Mouse (Mus musculus) liver, embryonic 13.5 days (tissue): ENCODE measurements around the gene Homer3. TPM values are rescaled to one million over a fixed set of nuclear protein-coding genes. Genes with fewer than 3 reads are reported as not detected.

Source experiments
- ATAC-seq: fragments of 200-750 bp; cut with Nextera tagmentation; 2 replicates; pipeline ENCODE4 v1.8.0; 2017; ENCODE audit warnings: low read depth, mild to moderate bottlenecking, moderate number of reproducible peaks, moderate library complexity
- DNase-seq: peaks from one replicate; pipeline ENCODE4 v3.0.0; 2022
- H3K27ac ChIP-seq: fragments of 300-500 bp; sonication (generic); 2 replicates; pipeline ENCODE4 v1.5.1; 2015; ENCODE audit warnings: moderate library complexity, mild to moderate bottlenecking, inconsistent platforms
- H3K27me3 ChIP-seq: fragments of 300-500 bp; sonication (generic); 2 replicates; pipeline ENCODE4 v1.6.1; 2015; ENCODE audit warnings: mild to moderate bottlenecking, inconsistent platforms
- H3K36me3 ChIP-seq: fragments of 300-500 bp; sonication (generic); 2 replicates; pipeline ENCODE4 v1.6.1; 2015; ENCODE audit warnings: mild to moderate bottlenecking, inconsistent platforms
- H3K4me1 ChIP-seq: fragments of 300-500 bp; sonication (generic); replicated peaks from 2 replicates; pipeline ENCODE4 v1.6.1; 2015; ENCODE audit warnings: inconsistent platforms
- H3K4me2 ChIP-seq: fragments of 300-500 bp; sonication (generic); 2 replicates; pipeline ENCODE4 v1.6.1; 2015; ENCODE audit warnings: inconsistent platforms, mild to moderate bottlenecking, moderate library complexity
- H3K4me3 ChIP-seq: fragments of 300-500 bp; sonication (generic); replicated peaks from 2 replicates; pipeline ENCODE4 v1.5.1; 2015; ENCODE audit warnings: mild to moderate bottlenecking, inconsistent platforms
- H3K9ac ChIP-seq: fragments of 300-500 bp; sonication (generic); 2 replicates; pipeline ENCODE4 v1.6.1; 2015; ENCODE audit warnings: mild to moderate bottlenecking, inconsistent platforms
- H3K9me3 ChIP-seq: fragments of 300-500 bp; sonication (generic); replicated peaks from 2 replicates; pipeline ENCODE4 v1.6.1; 2016; ENCODE audit warnings: inconsistent platforms
- WGBS: fragments of 180-500 bp; shearing (Covaris S2); methylation state at CpG from one replicate; pipeline ENCODE4 v1.1.7; 2015; ENCODE audit not compliant: insufficient replicate concordance; 5-methylcytosine and 5-hydroxymethylcytosine counted together
- polyA plus RNA-seq: library from polyadenylated mRNA; unstranded; fragments of >200 nt; fragmentation: Nextera tagmentation; extraction: Ambion mirVana; gene quantifications from 2 replicates; pipeline ENCODE4 v1.2.1, GENCODE M21; 2015

Homer3 gene
- polyA plus RNA-seq, 1 experiment from 2014 or later = 8.6 TPM

- no peak overlapping the region for H3K9ac ChIP-seq
- WGBS = 53% methylated on average over 41 of the region's 41 CpGs
- no peak overlapping the region for H3K4me2 ChIP-seq
- H3K27ac ChIP-seq = no peak overlapping the region; the same call in 1 of the 2 replicates
- DNase-seq (peak; percentile 44), ATAC-seq (0 out of 2 replicates have a peak, but pooled peaks have one; percentile 32)
- H3K4me3 ChIP-seq = no peak overlapping the region
- peaks cover 68% of the 10 kb centered on the region for H3K36me3 ChIP-seq
- no peaks in the 10 kb centered on the region; the same call in 1 of the 2 replicates for H3K27me3 ChIP-seq
- H3K9me3 ChIP-seq = 0 out of 2 replicates have a peak, but pooled peaks cover 3% of the 10 kb centered on the region
- H3K4me1 ChIP-seq = peaks cover 50% of the 10 kb centered on the region
Measured at GRCm38 (mm10) chr8:70332070-70332877, 49.6 kb downstream of the Homer3 start.

- no peak overlapping the region for H3K4me3 ChIP-seq
- H3K4me2 ChIP-seq = no peak overlapping the region
- ATAC-seq = no peak
- H3K36me3 ChIP-seq = peaks cover 74% of the 10 kb centered on the region
- no peak overlapping the region for H3K27ac ChIP-seq
- H3K27me3 ChIP-seq = no peaks in the 10 kb centered on the region; the same call in 1 of the 2 replicates
- DNase-seq = no peak
- WGBS = 94% methylated on average over 6 of the region's 6 CpGs
- H3K9me3 ChIP-seq = no peaks in the 10 kb centered on the region
- H3K9ac ChIP-seq = no peak overlapping the region
- H3K4me1 ChIP-seq = peaks cover 44% of the 10 kb centered on the region
Measured at GRCm38 (mm10) chr8:70332878-70333202, 50.2 kb downstream of the Homer3 start.

GRCm38 (mm10) chr8:70338931-70339330 is 56.3 kb downstream of the Homer3 start:
- Histone ChIP-seq H3K4me2 (no peak overlapping the region), H3K9ac (no peak overlapping the region), H3K27me3 (no peaks in the 10 kb centered on the region), H3K4me3 (no peak overlapping the region), H3K9me3 (no peaks in the 10 kb centered on the region), H3K36me3 (peaks cover 100% of the 10 kb centered on the region), H3K27ac (no peak overlapping the region), H3K4me1 (peaks cover 12% of the 10 kb centered on the region)
- no peak for ATAC-seq
- 87% methylated on average over 7 of the region's 7 CpGs for WGBS
- no peak for DNase-seq

GRCm38 (mm10) chr8:70340659-70341058 is 58.0 kb downstream of the Homer3 start:
- Histone ChIP-seq H3K9me3 (no peaks in the 10 kb centered on the region), H3K4me1 (peaks cover 30% of the 10 kb centered on the region), H3K27me3 (no peaks in the 10 kb centered on the region), H3K27ac (no peak overlapping the region; the same call in 1 of the 2 replicates), H3K4me3 (no peak overlapping the region), H3K4me2 (no peak overlapping the region), H3K36me3 (peaks cover 94% of the 10 kb centered on the region), H3K9ac (no peak overlapping the region)
- ATAC-seq = no peak
- no peak for DNase-seq
- 89% methylated on average over 7 of the region's 7 CpGs for WGBS

GRCm38 (mm10) chr8:70342007-70342406 is 59.4 kb downstream of the Homer3 start:
- Histone ChIP-seq H3K9me3 (no peaks in the 10 kb centered on the region), H3K36me3 (peaks cover 93% of the 10 kb centered on the region), H3K9ac (no peak overlapping the region), H3K27ac (no peak overlapping the region), H3K4me1 (peaks cover 43% of the 10 kb centered on the region), H3K4me2 (no peak overlapping the region), H3K4me3 (no peak overlapping the region), H3K27me3 (no peaks in the 10 kb centered on the region)
- WGBS = 86% methylated on average over 14 of the region's 14 CpGs
- ATAC-seq (no peak), DNase-seq (no peak)

GRCm38 (mm10) chr8:70343076-70343475 is 60.4 kb downstream of the Homer3 start:
- peaks cover 93% of the 10 kb centered on the region for H3K36me3 ChIP-seq
- H3K4me1 ChIP-seq = peaks cover 54% of the 10 kb centered on the region
- H3K4me2 ChIP-seq = no peak overlapping the region

GRCm38 (mm10) chr8:70343696-70344095 is 61.1 kb downstream of the Homer3 start:
- Histone ChIP-seq H3K27ac (peak overlapping the region; percentile 40; the same call in 1 of the 2 replicates), H3K4me3 (no peak overlapping the region), H3K36me3 (peaks cover 93% of the 10 kb centered on the region), H3K27me3 (no peaks in the 10 kb centered on the region), H3K9me3 (no peaks in the 10 kb centered on the region), H3K4me1 (peaks cover 60% of the 10 kb centered on the region), H3K4me2 (no peak overlapping the region), H3K9ac (no peak overlapping the region)
- ATAC-seq (peak; percentile 33; the same call in 1 of the 2 replicates), DNase-seq (no peak)
- 67% methylated on average over 6 of the region's 6 CpGs for WGBS

More at GRCm38 (mm10) chr8:70343076-70343475, 60.4 kb downstream of the Homer3 start:
- no peak overlapping the region for H3K27ac ChIP-seq
- no peak for DNase-seq
- no peaks in the 10 kb centered on the region for H3K27me3 ChIP-seq
- WGBS = 86% methylated on average over 7 of the region's 7 CpGs
- no peaks in the 10 kb centered on the region for H3K9me3 ChIP-seq
- ATAC-seq = no peak
- H3K4me3 ChIP-seq = no peak overlapping the region
- H3K9ac ChIP-seq = no peak overlapping the region

Other genes with a start within 250 kb of the Homer3 start
- 22.7 and 26.6 TPM in 2 replicates for gene Mau2, start 240.1 kb upstream of the Homer3 start, polyA plus RNA-seq
- 20.2 and 21.7 TPM in 2 replicates for gene Sugp1, start 240.0 kb upstream of the Homer3 start, polyA plus RNA-seq
- 0.98 and 1.1 TPM in 2 replicates for gene Tm6sf2, start 209.9 kb upstream of the Homer3 start, polyA plus RNA-seq
- gene Hapln4, start 199.4 kb upstream of the Homer3 start, polyA plus RNA-seq = 0.05 and 0.51 TPM in 2 replicates
- 0.07 and 0.13 TPM in 2 replicates for gene Ncan, start 162.0 kb upstream of the Homer3 start, polyA plus RNA-seq
- gene Nr2c2ap, start 151.5 kb upstream of the Homer3 start, polyA plus RNA-seq = 26.2 and 28.5 TPM in 2 replicates
- gene Rfxank, start 143.7 kb upstream of the Homer3 start, polyA plus RNA-seq = 6.6 and 7.1 TPM in 2 replicates
- gene Borcs8, start 143.3 kb upstream of the Homer3 start, polyA plus RNA-seq = 25.0 and 25.8 TPM in 2 replicates
- 0.08 and 0.17 TPM in 2 replicates for gene Mef2b, start 143.1 kb upstream of the Homer3 start, polyA plus RNA-seq
- gene Tmem161a, start 110.5 kb upstream of the Homer3 start, polyA plus RNA-seq = 27.8 and 31.4 TPM in 2 replicates
- gene Slc25a42, start 70.5 kb upstream of the Homer3 start, polyA plus RNA-seq = 3.5 and 5.0 TPM in 2 replicates
- gene Sugp2, start 48.6 kb upstream of the Homer3 start, polyA plus RNA-seq = 12.4 and 14.3 TPM in 2 replicates
- gene Armc6, start 48.4 kb upstream of the Homer3 start, polyA plus RNA-seq = 17.4 and 18.9 TPM in 2 replicates
- gene Ddx49, start 19.7 kb downstream of the Homer3 start, polyA plus RNA-seq = 32.4 and 34.1 TPM in 2 replicates
- gene Cope, start 19.7 kb downstream of the Homer3 start, polyA plus RNA-seq = 170 and 197 TPM in 2 replicates
- gene Cers1, start 32.9 kb downstream of the Homer3 start, polyA plus RNA-seq = 0.15 and 0.30 TPM in 2 replicates
- 0.17 and 0.29 TPM in 2 replicates for gene Gdf1, start 47.0 kb downstream of the Homer3 start, polyA plus RNA-seq
- gene Upf1, start 70.5 kb downstream of the Homer3 start, polyA plus RNA-seq = 11.5 and 12.8 TPM in 2 replicates
- gene Comp, start 90.7 kb downstream of the Homer3 start, polyA plus RNA-seq = 0.48 and 0.58 TPM in 2 replicates
- gene Crtc1, start 156.8 kb downstream of the Homer3 start, polyA plus RNA-seq = 3.9 and 4.9 TPM in 2 replicates
- gene Klhl26, start 194.1 kb downstream of the Homer3 start, polyA plus RNA-seq = 6.7 and 7.0 TPM in 2 replicates
- 0.14 and 0.33 TPM in 2 replicates for gene Tmem59l, start 204.5 kb downstream of the Homer3 start, polyA plus RNA-seq
- 3.2 and 3.6 TPM in 2 replicates for gene Crlf1, start 210.3 kb downstream of the Homer3 start, polyA plus RNA-seq
- 81.2 and 82.3 TPM in 2 replicates for gene Rex1bd, start 223.9 kb downstream of the Homer3 start, polyA plus RNA-seq
- 736 and 758 TPM in 2 replicates for gene Uba52, start 228.0 kb downstream of the Homer3 start, polyA plus RNA-seq
- 177 and 182 TPM in 2 replicates for gene Fkbp8, start 244.9 kb downstream of the Homer3 start, polyA plus RNA-seq
- 36.2 TPM in 2 replicates for gene Kxd1, start 245.1 kb downstream of the Homer3 start, polyA plus RNA-seq